Comparison of ENCODE assay signal across 8 mouse cellular contexts in genomic region chr3:133091664-133092273, GRCm38 (mm10). TPM values are rescaled to one million over a fixed set of nuclear protein-coding genes. Genes with fewer than 3 reads are reported as not detected.
DNase-seq lines count a peak whose midpoint lies in the region; ATAC-seq lines count a peak whose summit lies in the region.

Ints12 (plus strand) TSS chr3:133091840.
Gstcd (minus strand) TSS chr3:133092033.

- no peaks in the 10 kb centered on the region for H3K9me3 ChIP-seq in intestine, embryonic 14.5 days (ENCODE audit: control insufficient read depth, low read length)

- H3K36me3 ChIP-seq in intestine, embryonic 14.5 days (ENCODE audit: control insufficient read depth, insufficient read depth, low read length) = 0 out of 2 replicates have a peak, but pooled peaks cover 9% of the 10 kb centered on the region

- peak within 1 kb of the TSS; percentile 81 for H3K4me2 ChIP-seq in intestine, embryonic 14.5 days (ENCODE audit: low read length)

- peak; percentile 83 to 89 for DNase-seq in adrenal gland, adult 18-20 months (ENCODE audit: low spot score in 2 of 2)
- peak; percentile 97 for DNase-seq in embryo, embryonic 11 days
- DNase-seq in gastrocnemius, postnatal 25 days = peak; percentile 83
- DNase-seq in intestine, embryonic 14.5 days (ENCODE audit: low spot score) = peak; percentile 96
- DNase-seq in left cerebral cortex, postnatal 14 days (ENCODE audit: low spot score in 2 of 2) = peak; percentile 95 to 97
- peak; percentile 97 for DNase-seq in mesoderm, embryonic 11.5 days (ENCODE audit: low read depth, low spot score)
- peak; percentile 87 to 89 for DNase-seq in right cerebral cortex, postnatal 36 days (ENCODE audit: low spot score in 2 of 2)
- peak; percentile 91 for DNase-seq in yolk sac, embryonic 10.5 days (ENCODE audit: low spot score)

- peak within 1 kb of the TSS; percentile 98 for H3K9ac ChIP-seq in intestine, embryonic 14.5 days (ENCODE audit: low read length)

- WGBS in intestine, embryonic 14.5 days = under 1% methylated on average over 53 of the region's 53 CpGs

- ATAC-seq in intestine, embryonic 14.5 days (replicated peaks; ENCODE audit: low FRiP score, low TSS enrichment, low read depth) = peak; percentile 98

- peak within 1 kb of the TSS; percentile 100 for H3K27ac ChIP-seq in intestine, embryonic 14.5 days (ENCODE audit: low read depth)

- intact Hi-C loops in left cerebral cortex, postnatal 14 days (cut with DNase I) = no loop called here

- peaks cover 22% of the 10 kb centered on the region for H3K4me1 ChIP-seq in intestine, embryonic 14.5 days (replicated peaks; ENCODE audit: control insufficient read depth, insufficient read depth, low read length)

- peak within 1 kb of the TSS; percentile 93 for H3K4me3 ChIP-seq in intestine, embryonic 14.5 days (ENCODE audit: low read depth, low read length)

- H3K27me3 ChIP-seq in intestine, embryonic 14.5 days (replicated peaks; ENCODE audit: control insufficient read depth, insufficient read depth, low read length) = no peaks in the 10 kb centered on the region

RNA-seq across cellular contexts. Expression of gene Ints12, which starts in this region (rescaled TPM):
- total RNA-seq in adrenal gland, adult 18-20 months (2021) = 10 to 100 TPM; 12.3 TPM
- total RNA-seq in gastrocnemius, postnatal 25 days (2021) = 1 to 10 TPM; 7.3 to 7.6 TPM
- polyA plus RNA-seq in intestine, embryonic 14.5 days (2014; fragmentation: Nextera tagmentation; extraction: Ambion mirVana) = 18.6 and 22.8 TPM in 2 replicates
- 10 to 100 TPM; 11.5 to 13.6 TPM for total RNA-seq in left cerebral cortex, postnatal 14 days (2021)

RNA-seq across cellular contexts. Expression of gene Gstcd, which starts in this region (rescaled TPM):
- total RNA-seq in adrenal gland, adult 18-20 months (2021) = 1 to 10 TPM; 7.9 to 9.3 TPM
- total RNA-seq in gastrocnemius, postnatal 25 days (2021) = 1 to 10 TPM; 2.0 to 2.4 TPM
- polyA plus RNA-seq in intestine, embryonic 14.5 days (2014; fragmentation: Nextera tagmentation; extraction: Ambion mirVana) = 9.1 and 10.7 TPM in 2 replicates
- total RNA-seq in left cerebral cortex, postnatal 14 days (2021) = 1 to 10 TPM; 6.3 to 7.6 TPM

Comparison
In these comparisons a context has a peak if more than half of its experiments do, and no peak if none do; other contexts are left out.
1. Peak in every context shown above with its lines: DNase-seq, ATAC-seq, H3K4me3 ChIP-seq and H3K27ac ChIP-seq.